Mouse (Mus musculus) myocyte (in vitro differentiated cells): ENCODE data around the gene Insc. TPM values are rescaled to one million over a fixed set of nuclear protein-coding genes. Genes with fewer than 3 reads are reported as not detected.
A peak's percentile ranks its signal among the peaks of the same experiment; 100 is the strongest.

Experiments used
- H3K27me3 ChIP-seq: one replicate; pipeline ENCODE4 v1.6.1; 2011; ENCODE audit not compliant: control insufficient read depth, insufficient read depth, insufficient read length
- H3K36me3 ChIP-seq: one replicate; pipeline ENCODE4 v1.6.1; 2011; ENCODE audit not compliant: control insufficient read depth, insufficient read depth
- H3K4me2 ChIP-seq: one replicate; pipeline ENCODE4 v1.6.1; 2011; ENCODE audit warnings: low read depth, control low read depth
- H3K4me3 ChIP-seq: one replicate; pipeline ENCODE4 v1.5.1; 2011; ENCODE audit warnings: mild to moderate bottlenecking, control low read depth, moderate library complexity
- H3K79me2 ChIP-seq: one replicate; pipeline ENCODE4 v1.6.1; 2011; ENCODE audit not compliant: control insufficient read depth, insufficient read depth
- H3ac ChIP-seq: one replicate; pipeline ENCODE4 v1.6.1; 2011; ENCODE audit not compliant: control insufficient read depth, insufficient read length
- CEBPB ChIP-seq: IDR thresholded peaks from 2 replicates; pipeline ENCODE4 v1.6.1; 2011; ENCODE audit warnings: mild to moderate bottlenecking, moderate library complexity; ENCODE audit not compliant: poor library complexity, insufficient read depth, severe bottlenecking
- E2F4 ChIP-seq: IDR thresholded peaks from one replicate; pipeline ENCODE4 v1.6.1; 2011; ENCODE audit warnings: mild to moderate bottlenecking, control low read depth, moderate library complexity; ENCODE audit not compliant: insufficient read depth
- MAX ChIP-seq: IDR thresholded peaks from one replicate; pipeline ENCODE4 v1.6.1; 2011; ENCODE audit warnings: low read depth, mild to moderate bottlenecking, control low read depth
- MYOD1 ChIP-seq, 3 experiments: IDR thresholded peaks; one replicate each; pipeline ENCODE4 v1.6.1; 2011; ENCODE audit warnings: control low read depth in 2 of 3, low read depth in 2 of 3, mild to moderate bottlenecking in 2 of 3, moderate library complexity in 1 of 3; ENCODE audit not compliant: insufficient read length in 2 of 3, control insufficient read depth in 1 of 3
- MYOG ChIP-seq, 3 experiments: IDR thresholded peaks; one replicate each; pipeline ENCODE4 v1.6.1; 2011; ENCODE audit warnings: control low read depth in 2 of 3, low read depth in 2 of 3, mild to moderate bottlenecking in 2 of 3; ENCODE audit not compliant: insufficient read length in 2 of 3, control insufficient read depth in 1 of 3, insufficient read depth in 1 of 3
- POLR2A ChIP-seq: IDR thresholded peaks from one replicate; pipeline ENCODE4 v1.6.1; 2011; ENCODE audit warnings: low read depth, mild to moderate bottlenecking, control low read depth, moderate library complexity; ENCODE audit not compliant: insufficient read length
- POLR2AphosphoS2 ChIP-seq: IDR thresholded peaks from one replicate; pipeline ENCODE4 v1.6.1; 2011; ENCODE audit warnings: low read depth, control low read depth; ENCODE audit not compliant: insufficient read length
- REST ChIP-seq: IDR thresholded peaks from one replicate; pipeline ENCODE4 v1.6.1; 2011; ENCODE audit warnings: mild to moderate bottlenecking, control low read depth, moderate library complexity; ENCODE audit not compliant: insufficient read depth, insufficient read length
- SRF ChIP-seq: IDR thresholded peaks from one replicate; pipeline ENCODE4 v1.6.1; 2011; ENCODE audit warnings: low read depth; ENCODE audit not compliant: control insufficient read depth, insufficient read length
- TCF12 ChIP-seq: IDR thresholded peaks from one replicate; pipeline ENCODE4 v1.6.1; 2011; ENCODE audit warnings: mild to moderate bottlenecking, control low read depth; ENCODE audit not compliant: poor library complexity, insufficient read depth, severe bottlenecking
- TCF3 ChIP-seq: IDR thresholded peaks from one replicate; pipeline ENCODE4 v1.6.1; 2011; ENCODE audit warnings: low read depth, control low read depth; ENCODE audit not compliant: insufficient read length
- USF1 ChIP-seq: IDR thresholded peaks from one replicate; pipeline ENCODE4 v1.6.1; 2011; ENCODE audit warnings: low read depth, mild to moderate bottlenecking, control low read depth, moderate library complexity
- polyA plus RNA-seq: library from polyadenylated mRNA; unstranded; fragments of >200 nt; fragmentation: generic; extraction: Trizol; gene quantifications from one replicate; pipeline ENCODE4 v1.2.1, GENCODE M21; 2012; ENCODE audit warnings: missing spikeins

Gene Insc
- polyA plus RNA-seq, 1 experiment, result 0.18 TPM

- no peaks in the 10 kb centered on the region for H3K79me2 ChIP-seq
- no peaks in the 10 kb centered on the region for H3K27me3 ChIP-seq
- no peak overlapping the region for H3K4me2 ChIP-seq
- no peaks in the 10 kb centered on the region for H3K36me3 ChIP-seq
- H3K4me3 ChIP-seq, result no peak overlapping the region
- H3ac ChIP-seq, result no peak overlapping the region
- TF ChIP-seq MYOD1 (IDR thresholded peaks at IDR 0.05; ENCODE audit: control insufficient read depth in 1 of 3, insufficient read length in 2 of 3, low read depth in 2 of 3) (no peak), MAX (no peak), POLR2A (no peak), TCF12 (no peak), SRF (no peak)
Observed at GRCm38 (mm10) chr7:114775856-114776255, 32.4 kb downstream of the Insc start.

DNA sequence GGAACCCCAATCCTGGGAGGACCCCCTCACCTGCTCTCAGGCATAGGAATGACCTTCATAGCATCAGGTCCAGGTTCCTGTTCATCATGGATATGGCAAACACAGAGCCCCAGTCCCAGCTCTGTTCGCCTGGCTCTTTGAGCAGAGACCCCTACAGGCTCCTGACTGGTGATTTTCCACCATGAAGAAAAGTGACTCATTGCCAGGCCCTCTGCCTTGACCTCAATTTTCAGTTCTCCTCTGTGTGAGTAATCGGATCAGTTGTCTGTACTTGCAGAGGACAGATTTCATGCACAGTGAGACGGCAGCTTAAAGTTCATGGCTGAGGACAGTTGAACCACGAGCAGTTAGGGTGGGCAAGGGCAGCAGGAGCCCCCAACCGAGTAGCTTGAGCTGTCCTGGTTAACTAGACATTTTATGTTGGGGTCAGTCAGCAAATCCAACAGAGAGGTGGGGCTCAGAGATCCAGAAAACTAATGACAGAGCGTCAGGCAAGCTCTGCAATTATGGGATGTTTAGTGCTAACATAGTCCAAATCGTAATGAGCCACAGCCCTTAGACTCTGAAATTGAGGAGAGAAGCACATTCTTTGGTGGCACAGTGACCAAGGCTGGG lies 34.8 kb downstream of the Insc start:
- Histone ChIP-seq H3K4me3 (no peak overlapping the region), H3ac (no peak overlapping the region), H3K4me2 (peak overlapping the region; percentile 78), H3K27me3 (no peaks in the 10 kb centered on the region), H3K36me3 (no peaks in the 10 kb centered on the region), H3K79me2 (no peaks in the 10 kb centered on the region)
- TF ChIP-seq CEBPB, result no peak
- no peak for TF ChIP-seq SRF
- TF ChIP-seq MYOG (IDR thresholded peaks at IDR 0.05; ENCODE audit: control insufficient read depth in 1 of 3, insufficient read depth in 1 of 3, insufficient read length in 2 of 3, low read depth in 2 of 3), result no peak
- no peak for TF ChIP-seq TCF3
- TF ChIP-seq MYOD1 (IDR thresholded peaks at IDR 0.05; ENCODE audit: control insufficient read depth in 1 of 3, insufficient read length in 2 of 3, low read depth in 2 of 3), result no peak
- no peak for TF ChIP-seq MAX
- no peak for TF ChIP-seq REST
- no peak for TF ChIP-seq POLR2A
- TF ChIP-seq POLR2AphosphoS2, result no peak
- no peak for TF ChIP-seq E2F4
- TF ChIP-seq USF1, result no peak
- TF ChIP-seq TCF12, result no peak

DNA sequence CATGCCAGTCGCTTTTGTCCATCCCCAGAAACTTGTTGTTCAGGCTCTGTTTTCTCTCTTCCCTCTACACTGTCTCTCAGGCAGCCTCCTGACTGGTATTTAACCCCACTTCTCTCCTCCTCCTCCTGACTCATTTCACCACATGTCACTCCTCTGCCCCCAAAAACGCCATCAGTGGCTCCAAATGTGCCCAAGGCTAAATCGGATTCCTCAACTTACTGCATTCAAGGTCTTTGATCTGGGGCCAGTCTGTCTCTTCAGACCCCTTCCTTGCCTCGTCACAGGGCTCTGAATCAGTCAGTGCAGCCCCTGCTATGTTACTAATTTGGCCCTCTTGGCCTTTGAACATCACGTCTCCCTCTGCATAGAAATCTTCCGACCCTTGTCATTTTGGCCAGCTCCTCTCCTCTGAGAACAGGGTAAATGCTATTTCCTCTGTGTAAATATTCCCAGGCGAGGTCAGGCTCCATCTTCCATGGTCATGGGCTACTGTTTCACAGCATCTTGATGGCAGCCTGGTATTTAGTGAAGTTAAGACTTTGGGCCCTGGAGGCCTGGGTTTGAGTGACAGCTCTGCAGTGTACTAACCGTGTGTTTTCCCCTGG lies 35.7 kb downstream of the Insc start:
- H3K27me3 ChIP-seq, result no peaks in the 10 kb centered on the region
- H3K79me2 ChIP-seq, result no peaks in the 10 kb centered on the region
- H3ac ChIP-seq, result no peak overlapping the region
- no peak overlapping the region for H3K4me3 ChIP-seq
- no peak for TF ChIP-seq SRF
- TF ChIP-seq MYOG (IDR thresholded peaks at IDR 0.05; ENCODE audit: control insufficient read depth in 1 of 3, insufficient read depth in 1 of 3, insufficient read length in 2 of 3, low read depth in 2 of 3), result no peak
- no peak for TF ChIP-seq POLR2AphosphoS2
- no peak for TF ChIP-seq TCF12
- no peak for TF ChIP-seq MYOD1 (IDR thresholded peaks at IDR 0.05; ENCODE audit: control insufficient read depth in 1 of 3, insufficient read length in 2 of 3, low read depth in 2 of 3)
- no peak for TF ChIP-seq POLR2A
- peak overlapping the region; percentile 78 for H3K4me2 ChIP-seq
- H3K36me3 ChIP-seq, result no peaks in the 10 kb centered on the region

- H3K4me2 ChIP-seq, result no peak overlapping the region
- no peaks in the 10 kb centered on the region for H3K36me3 ChIP-seq
- no peak for TF ChIP-seq POLR2A
- TF ChIP-seq TCF12, result no peak
- TF ChIP-seq POLR2AphosphoS2, result no peak
- TF ChIP-seq E2F4, result no peak
- TF ChIP-seq CEBPB, result no peak
- no peak for TF ChIP-seq MYOG (IDR thresholded peaks at IDR 0.05; ENCODE audit: control insufficient read depth in 1 of 3, insufficient read depth in 1 of 3, insufficient read length in 2 of 3, low read depth in 2 of 3)
- TF ChIP-seq MAX, result no peak
- no peak for TF ChIP-seq MYOD1 (IDR thresholded peaks at IDR 0.05; ENCODE audit: control insufficient read depth in 1 of 3, insufficient read length in 2 of 3, low read depth in 2 of 3)
- no peak for TF ChIP-seq USF1
- no peak for TF ChIP-seq SRF
- no peak for TF ChIP-seq TCF3
- TF ChIP-seq REST, result no peak
- no peaks in the 10 kb centered on the region for H3K79me2 ChIP-seq
- no peak overlapping the region for H3ac ChIP-seq
- H3K4me3 ChIP-seq, result no peak overlapping the region
- no peaks in the 10 kb centered on the region for H3K27me3 ChIP-seq
Observed at GRCm38 (mm10) chr7:114783291-114783690, 39.8 kb downstream of the Insc start.

- TF ChIP-seq MYOD1 (IDR thresholded peaks at IDR 0.05; ENCODE audit: control insufficient read depth in 1 of 3, insufficient read length in 2 of 3, low read depth in 2 of 3) (no peak), CEBPB (no peak), SRF (no peak), E2F4 (no peak), MYOG (IDR thresholded peaks at IDR 0.05; ENCODE audit: control insufficient read depth in 1 of 3, insufficient read depth in 1 of 3, insufficient read length in 2 of 3, low read depth in 2 of 3) (no peak), TCF3 (no peak), POLR2A (no peak), TCF12 (no peak), MAX (no peak), REST (no peak)
- Histone ChIP-seq H3K79me2 (no peaks in the 10 kb centered on the region), H3K36me3 (no peaks in the 10 kb centered on the region), H3K4me2 (no peak overlapping the region), H3K4me3 (no peak overlapping the region), H3K27me3 (no peaks in the 10 kb centered on the region), H3ac (no peak overlapping the region)
Observed at GRCm38 (mm10) chr7:114791087-114791486, 47.6 kb downstream of the Insc start.
